Mouse (Mus musculus) forebrain, embryonic 16.5 days (tissue): ENCODE measurements around the gene Slco1a5. TPM values are rescaled to one million over a fixed set of nuclear protein-coding genes. Genes with fewer than 3 reads are reported as not detected.

Experiments used
- polyA plus RNA-seq: library from polyadenylated mRNA; unstranded; fragments of >200 nt; fragmentation: Nextera tagmentation; extraction: Ambion mirVana; gene quantifications from 2 replicates; pipeline ENCODE4 v1.2.1, GENCODE M21; 2015

Gene Slco1a5
- polyA plus RNA-seq, 1 experiment from 2014 or later = 0.44 TPM

Other genes starting within 250 kb of the Slco1a5 start
- gene Slco1a6, start 114.5 kb downstream of the Slco1a5 start, polyA plus RNA-seq = 0.26 and 0.60 TPM in 2 replicates
- not detected in 2 replicates for gene Iapp, start 24.6 kb downstream of the Slco1a5 start, polyA plus RNA-seq
- gene Pyroxd1, start 22.7 kb upstream of the Slco1a5 start, polyA plus RNA-seq = 21.6 and 26.8 TPM in 2 replicates
- 31.8 and 35.1 TPM in 2 replicates for gene Recql, start 64.1 kb upstream of the Slco1a5 start, polyA plus RNA-seq
- 86.4 and 95.3 TPM in 2 replicates for gene Golt1b, start 64.2 kb upstream of the Slco1a5 start, polyA plus RNA-seq
- 2.7 and 2.9 TPM in 2 replicates for gene Spx, start 90.5 kb upstream of the Slco1a5 start, polyA plus RNA-seq
- gene Gys2, start 150.1 kb upstream of the Slco1a5 start, polyA plus RNA-seq = not detected in 2 replicates
- gene Ldhb, start 185.0 kb upstream of the Slco1a5 start, polyA plus RNA-seq = 452 and 466 TPM in 2 replicates
- gene Kcnj8, start 248.6 kb upstream of the Slco1a5 start, polyA plus RNA-seq = 13.0 and 14.1 TPM in 2 replicates